Mouse (Mus musculus) kidney, postnatal 25 days (tissue): ENCODE measurements around the gene Ndufb8.

Experiments
- DNase-seq, 2 experiments: peaks; one replicate each; pipeline ENCODE4 v3.0.0; 2021; ENCODE audit warnings: mixed read lengths in 2 of 2

Gene Ndufb8

DNA sequence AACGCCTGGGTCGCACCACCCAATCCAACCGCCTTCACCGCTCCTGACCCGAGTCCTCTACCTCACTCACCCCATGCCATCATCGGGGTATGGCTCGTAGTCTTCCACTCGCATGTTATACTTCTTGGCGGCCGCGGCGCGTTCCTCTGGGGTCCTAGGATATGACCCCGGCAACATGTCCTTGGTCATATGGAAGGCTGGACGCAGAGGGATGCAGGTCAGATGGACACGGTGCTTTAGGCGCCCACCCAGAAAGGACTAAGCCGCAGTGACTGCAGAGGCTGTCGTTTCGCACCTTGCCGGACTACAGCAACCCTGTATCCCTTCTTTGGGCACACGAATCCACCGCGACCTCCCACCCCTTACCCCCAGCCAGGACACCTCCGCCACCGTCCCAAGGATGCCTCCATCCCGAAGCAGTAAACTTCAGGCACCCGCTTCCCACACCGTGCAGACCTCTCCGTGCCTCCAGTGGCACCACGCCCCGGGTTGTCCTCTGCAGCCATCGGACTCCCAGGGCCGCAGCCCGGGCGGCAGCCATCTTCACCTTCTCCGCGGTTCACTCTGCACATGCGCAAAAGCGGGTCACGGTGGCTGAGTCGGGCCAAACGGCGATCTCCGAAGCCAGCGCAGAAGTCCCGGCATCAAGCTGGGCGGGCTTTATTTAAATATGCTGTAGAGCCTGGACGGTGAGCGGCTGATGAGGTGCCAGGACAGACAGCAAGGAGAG lies at the start of gene Ndufb8:
Gene Ndufb8, minus strand, starts transcription at position 580 of the 730 bp plus-strand sequence.
- peak; percentile 97 for DNase-seq

DNA sequence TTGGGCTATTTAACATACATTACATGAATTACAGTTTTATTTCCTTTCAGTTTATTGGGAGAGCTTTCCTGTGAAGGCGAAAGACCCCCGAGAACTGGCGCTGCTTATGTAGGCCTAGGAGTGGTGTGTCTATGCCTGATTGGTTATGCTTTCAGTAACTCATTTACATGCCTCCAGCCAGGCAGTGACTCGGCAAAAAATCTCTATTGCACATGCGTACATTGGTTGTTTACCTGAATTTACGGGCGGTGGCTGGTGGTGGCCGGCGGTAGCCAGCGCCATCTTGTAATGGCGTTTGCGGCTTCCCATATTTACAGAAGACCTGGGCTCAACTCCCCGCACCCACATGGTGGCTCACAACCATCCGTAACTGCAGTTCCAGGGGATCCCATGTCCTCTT lies 38.9 kb upstream of the Ndufb8 start:
- no peak for DNase-seq

DNA sequence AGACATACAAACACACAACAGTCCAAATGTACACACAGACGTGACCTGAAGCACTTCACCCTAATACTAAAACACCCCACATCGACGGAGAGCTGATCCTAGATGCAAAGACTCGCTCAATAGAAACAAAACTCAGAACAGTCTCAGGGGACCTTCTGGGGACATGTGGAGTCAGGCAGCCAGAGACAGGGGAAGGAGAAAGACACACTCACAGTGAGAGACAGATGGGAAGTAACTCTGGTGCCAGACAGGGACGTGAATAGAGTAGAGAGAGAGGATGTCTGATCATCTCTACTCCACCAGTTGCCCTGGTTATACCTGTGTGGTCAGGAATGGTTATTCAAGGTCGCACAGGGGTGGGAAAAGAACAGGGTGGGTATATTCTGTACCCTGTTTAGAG lies 36.4 kb upstream of the Ndufb8 start:
- no peak for DNase-seq

DNA sequence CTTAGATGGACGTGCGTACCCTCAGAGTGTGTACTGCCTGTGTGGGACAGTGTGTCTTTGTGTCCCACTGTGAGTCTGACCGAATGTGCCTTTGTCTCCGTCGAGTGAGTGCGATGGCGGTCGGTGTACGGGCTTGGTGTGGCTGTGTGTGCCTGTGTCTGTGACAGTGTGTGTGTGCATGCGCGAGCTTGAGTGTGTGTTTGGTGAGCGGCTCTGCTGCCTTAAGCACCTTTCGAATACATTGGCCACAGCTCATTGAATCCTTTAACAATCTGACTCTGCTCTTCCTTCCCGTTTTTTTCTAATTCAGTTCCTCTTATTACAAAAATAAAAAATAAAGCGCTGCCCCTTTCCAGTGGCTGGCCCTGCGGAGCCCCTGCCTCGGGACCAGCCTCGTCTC lies 35.8 kb upstream of the Ndufb8 start:
- no peak for DNase-seq

DNA sequence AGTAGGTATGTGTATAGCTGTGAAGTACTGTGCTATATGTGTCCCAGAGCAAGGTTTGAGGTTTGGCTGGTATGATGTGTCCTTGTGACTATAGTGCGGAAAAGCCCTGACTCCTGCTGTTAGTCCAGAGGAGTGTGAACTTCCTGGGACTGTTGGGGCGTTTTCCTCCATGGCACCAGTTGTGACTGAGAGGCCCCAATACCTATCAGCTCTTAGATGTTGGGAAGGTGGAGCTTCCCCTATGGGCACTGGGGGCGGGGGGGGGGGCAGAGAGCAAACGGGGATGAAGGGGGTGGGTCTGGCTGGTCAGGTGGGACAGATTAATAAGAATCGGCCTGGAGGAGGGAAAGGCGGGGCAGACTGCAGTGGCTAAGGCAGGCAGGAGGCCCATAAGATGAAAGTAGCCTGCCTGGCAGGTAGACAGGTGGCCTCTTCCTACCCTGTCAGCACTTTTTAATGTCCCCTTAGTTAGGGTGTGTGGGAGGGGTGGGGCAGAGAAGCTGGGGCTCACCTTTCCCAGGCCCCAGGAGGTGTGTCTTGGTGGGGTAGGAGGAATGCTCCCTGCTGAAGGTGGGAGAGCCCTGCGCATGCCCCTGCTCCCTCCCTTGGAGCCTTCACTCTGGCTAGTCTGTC lies 34.5 kb upstream of the Ndufb8 start:
- no peak for DNase-seq

DNA sequence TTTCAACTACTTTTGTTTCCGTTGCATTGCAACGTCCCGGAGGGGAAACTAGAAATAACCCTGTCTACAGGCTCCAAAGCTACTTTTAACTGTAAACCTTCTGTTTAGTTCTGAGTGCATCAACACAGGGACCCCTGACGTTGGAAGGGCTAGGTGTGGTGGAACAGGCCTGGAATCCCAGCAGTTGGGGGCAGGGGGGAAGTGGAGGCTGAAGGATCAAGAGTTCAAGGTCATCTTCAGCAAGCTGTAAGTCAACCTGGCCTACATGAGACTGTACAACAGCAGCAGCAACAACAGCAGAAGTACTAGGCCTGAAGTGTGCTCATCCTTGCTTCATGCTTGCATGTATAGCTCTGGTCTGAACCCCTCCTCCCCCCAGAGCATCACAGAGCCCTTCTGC lies 32.8 kb upstream of the Ndufb8 start:
- DNase-seq: no peak

DNA sequence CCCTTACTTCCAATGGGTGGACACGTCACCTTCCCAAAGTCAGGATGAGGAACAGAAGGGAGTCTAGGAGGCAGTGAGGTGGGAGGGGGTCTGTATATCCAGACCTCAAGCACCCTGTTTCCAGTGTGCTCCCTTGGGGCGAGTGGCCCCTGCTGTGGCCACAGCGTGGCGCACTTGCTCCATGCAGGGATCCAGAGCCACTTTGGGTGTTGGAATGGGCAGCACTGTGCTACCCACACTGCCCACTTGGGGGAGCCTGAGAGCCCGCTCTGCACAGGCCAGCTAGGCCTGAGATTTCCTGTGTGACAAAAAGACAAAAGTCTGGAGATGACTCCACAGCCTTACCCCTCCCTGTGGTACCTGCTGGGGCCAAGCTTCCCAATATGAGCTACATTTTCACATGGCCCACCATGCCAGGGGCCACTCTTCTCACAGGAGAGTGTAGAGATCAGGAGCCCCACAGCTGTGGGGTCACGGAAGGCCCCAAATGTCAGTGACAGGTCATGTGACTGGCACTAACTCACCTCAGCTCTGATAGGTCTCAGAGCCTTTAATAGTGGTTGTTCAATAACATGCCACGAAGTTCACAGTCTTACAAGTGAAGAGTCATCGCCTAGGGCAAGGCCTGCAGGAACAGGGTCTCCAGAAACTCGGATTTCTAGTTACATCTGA lies 27.5 kb upstream of the Ndufb8 start:
- peak; percentile 91 to 95 for DNase-seq

DNA sequence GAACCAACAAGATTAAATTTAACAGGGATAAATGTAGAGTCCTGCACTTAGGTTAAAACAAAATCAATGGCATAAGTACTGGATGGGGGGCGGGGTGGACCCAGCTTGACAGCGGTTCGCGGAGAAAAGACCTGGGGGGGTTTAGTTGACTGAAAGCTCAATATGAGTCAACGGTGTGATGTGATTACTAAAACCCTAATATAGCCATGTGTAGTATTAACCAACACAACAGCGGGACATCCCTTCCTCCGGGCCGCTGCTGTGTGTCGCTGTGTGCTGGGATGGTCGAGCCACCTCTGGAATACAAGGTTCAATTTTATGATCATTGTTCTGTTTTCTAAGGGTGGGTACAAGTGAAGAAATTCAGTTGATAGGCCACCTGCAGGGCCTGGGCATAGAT lies 26.9 kb upstream of the Ndufb8 start:
- DNase-seq: no peak

DNA sequence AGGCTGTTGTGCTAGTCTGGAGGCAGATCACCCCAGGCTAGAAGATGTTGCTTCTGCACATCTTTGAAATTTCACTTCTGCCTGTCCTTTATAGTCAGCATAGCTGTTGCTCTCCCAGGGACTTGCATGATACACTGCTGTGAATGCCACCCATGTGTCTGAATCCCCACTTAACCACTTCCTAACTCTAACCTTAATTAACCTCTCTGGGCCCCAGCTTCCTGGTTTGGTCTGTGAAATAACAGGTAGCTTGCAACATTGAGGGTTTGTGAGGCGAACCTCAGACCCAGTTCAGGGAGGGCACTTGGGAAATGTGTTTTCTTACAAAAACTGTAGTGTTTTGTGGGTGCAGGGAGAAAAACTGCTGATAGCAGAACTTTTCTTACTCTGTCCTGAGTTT lies 22.8 kb upstream of the Ndufb8 start:
- DNase-seq: no peak

DNA sequence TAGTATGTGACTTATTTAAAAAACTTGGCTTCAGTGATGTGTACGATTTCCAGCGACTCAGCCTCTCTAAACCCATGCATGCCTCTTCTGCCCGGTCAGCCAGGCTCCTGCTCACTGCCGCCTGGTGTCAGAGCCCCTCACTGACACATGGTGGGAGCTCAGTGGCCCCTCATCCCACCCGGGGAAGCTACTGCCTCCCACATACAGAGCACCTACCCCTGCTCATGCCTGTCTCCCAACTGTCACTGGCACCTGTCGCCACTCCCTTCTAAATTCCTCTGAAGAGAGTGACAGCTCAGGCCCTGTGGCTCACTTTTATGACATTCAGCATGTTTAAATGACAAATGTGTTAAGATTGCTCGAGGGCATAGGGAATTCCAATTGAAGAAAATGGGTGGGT lies 21.0 kb upstream of the Ndufb8 start:
- DNase-seq: no peak

DNA sequence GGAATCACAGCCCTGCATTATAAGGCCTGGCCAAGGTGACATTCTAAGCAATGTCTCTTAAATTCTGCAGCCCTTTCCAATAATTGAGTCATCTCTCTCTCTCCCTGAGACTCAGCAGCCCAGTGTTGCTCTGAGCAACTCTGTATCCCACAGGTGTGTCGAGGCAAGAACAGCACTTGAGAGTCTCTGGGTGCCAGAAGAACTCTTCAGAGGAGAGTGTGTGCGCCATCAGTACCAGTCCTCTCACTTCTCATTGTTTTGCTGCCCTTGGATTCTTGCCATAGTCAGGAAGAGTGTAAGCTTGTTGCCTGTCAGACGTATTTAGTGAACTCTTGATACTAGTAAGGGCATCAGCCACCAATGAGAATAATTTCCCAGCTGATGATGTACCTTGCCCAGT lies 12.5 kb upstream of the Ndufb8 start:
- no peak for DNase-seq

DNA sequence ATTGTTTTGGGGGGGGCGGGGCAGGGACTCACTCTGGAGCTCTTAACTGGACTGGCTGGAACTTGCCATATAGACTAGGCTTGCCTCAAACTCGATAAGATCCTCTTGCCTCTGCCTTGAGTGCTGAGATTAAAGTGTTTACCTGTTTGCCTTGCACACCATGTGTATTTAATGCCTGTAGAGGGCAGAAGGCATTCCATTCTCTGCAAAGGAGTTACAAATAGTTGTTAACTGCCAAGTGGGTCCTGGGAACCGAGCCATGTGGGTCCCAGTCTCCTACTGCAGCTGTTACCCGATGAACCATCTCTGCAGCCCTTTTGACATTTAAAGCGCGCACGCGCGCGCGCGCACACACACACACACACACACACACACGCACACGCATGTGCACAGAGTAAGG lies 8.8 kb upstream of the Ndufb8 start:
- DNase-seq: no peak

DNA sequence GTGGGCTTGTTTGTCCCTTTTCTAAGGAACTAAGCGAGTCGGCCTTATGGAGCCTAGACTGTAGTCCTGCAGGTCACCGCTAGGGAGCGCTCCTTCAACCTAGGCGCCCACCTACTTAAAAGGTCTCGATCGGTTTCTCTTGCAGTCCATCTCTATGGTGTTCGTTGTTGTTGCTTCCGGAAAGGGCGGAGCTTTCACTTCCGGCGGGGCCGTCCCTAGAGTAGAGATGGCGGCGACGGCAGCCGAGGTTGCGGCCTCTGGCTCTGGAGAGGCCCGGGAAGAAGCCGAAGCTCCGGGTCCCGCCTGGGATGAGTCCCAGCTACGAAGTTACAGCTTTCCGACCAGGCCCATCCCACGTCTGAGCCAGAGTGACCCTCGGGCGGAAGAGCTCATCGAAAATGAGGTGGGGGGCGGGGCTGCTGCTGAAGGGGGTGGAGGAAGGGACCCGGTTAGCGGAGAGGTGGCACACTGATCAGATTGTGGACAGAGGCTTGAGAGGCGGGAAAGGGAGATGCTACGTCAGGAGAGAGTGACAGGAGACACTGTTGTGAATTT lies 7.5 kb upstream of the Ndufb8 start, which contains the start of gene Hif1an:
Gene Hif1an, plus strand, starts transcription at position 199 of the 555 bp plus-strand sequence.
- peak; percentile 96 to 97 for DNase-seq

DNA sequence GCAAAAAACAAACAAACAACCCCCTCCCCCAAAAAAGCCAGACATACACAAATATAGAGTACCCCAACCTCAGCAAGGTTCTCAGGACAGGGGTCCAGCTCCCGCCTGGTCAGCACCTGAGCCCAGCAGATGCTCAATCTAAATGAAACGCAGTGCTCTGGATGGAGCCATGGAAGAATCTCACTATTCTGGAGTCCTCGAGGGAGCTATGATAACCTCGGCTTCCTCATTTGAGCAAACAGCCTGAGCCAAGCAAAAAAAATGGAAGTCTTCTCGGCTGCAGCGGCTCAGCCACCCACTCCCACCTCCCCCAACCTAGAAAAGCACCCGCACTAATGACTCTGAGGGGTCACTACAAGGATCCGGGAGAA lies 765 bp downstream of the Ndufb8 start:
- no peak for DNase-seq

DNA sequence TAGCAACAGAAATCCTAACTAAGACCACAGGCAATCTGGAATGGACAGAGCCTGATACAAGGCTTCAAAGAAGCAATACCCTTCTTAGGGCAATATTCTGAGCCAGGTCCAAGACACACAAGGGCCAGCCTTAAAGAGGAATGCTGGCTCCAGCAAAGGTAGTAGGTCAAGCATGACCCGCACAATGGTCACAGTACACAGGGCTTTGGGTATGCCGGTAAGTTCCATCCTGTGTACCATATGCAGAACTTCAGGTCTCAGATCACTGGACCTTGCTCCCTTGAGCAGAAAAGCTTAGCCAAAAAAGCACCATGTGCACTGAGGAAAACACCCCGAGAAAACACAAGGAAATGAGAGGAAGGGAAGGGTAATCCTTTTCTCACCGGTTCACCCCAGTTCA lies 2.0 kb downstream of the Ndufb8 start:
- peak; percentile 28 to 72 for DNase-seq

DNA sequence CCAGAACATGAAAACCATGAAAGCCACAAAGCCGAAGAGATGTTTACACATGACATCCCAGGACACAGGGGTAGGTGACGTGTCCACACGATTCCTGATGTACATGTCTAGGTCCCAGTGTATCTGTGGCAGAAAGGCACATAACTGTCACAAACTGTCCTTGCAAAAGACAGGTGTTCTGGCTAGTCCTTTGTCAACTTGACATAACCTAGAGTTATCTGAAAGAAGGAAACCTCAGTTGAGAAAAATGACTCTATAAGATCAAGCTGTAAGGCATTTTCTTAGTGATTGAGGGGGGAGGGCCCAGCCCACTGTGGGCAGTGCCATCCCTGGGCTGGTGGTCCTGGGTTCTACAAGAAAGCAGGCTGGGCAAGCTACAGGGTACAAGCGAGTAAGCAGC lies 2.5 kb downstream of the Ndufb8 start, which contains the start of gene Gm20538:
Gene Gm20538, minus strand, starts transcription at position 101 of the 400 bp plus-strand sequence.
- DNase-seq: no peak

DNA sequence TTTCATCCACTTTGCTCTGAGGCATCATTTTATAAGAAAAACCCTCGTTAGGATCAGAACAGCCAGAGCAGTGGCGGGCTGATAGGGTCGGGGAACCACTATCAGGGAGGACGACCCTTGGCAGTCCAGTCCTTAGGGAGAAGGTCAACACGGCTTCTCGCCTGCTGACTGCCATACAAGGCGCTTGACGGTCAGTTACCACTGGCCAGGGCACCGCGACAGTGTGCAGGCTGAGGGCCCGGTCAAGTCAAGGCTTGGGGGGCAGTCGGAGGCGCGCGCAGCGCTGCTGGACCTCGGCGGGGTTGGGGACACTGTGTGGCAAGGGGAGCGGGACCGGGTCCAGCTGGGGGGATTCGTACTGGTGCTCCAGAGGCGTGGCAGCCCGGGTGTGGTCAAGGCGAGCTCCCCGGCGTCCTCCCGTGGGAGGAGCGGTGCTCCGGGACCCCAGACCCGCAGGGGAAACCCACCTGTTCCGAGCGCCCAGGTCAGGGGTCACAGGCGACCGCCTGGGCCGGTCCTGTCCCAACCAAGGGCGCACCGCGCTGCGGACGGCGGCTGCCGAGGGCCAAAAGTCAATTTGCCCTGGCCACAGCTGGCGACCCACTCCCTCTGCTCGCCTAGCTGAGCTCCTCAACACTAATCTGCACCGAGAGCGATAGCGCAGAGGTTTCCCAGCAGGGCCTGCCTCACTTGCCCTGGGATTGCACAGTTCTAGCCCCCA lies 9.8 kb downstream of the Ndufb8 start, which contains the start of gene Sec31b:
Gene Sec31b, minus strand, starts transcription at position 544 of the 721 bp plus-strand sequence.
- peak; percentile 65 to 85 for DNase-seq

DNA sequence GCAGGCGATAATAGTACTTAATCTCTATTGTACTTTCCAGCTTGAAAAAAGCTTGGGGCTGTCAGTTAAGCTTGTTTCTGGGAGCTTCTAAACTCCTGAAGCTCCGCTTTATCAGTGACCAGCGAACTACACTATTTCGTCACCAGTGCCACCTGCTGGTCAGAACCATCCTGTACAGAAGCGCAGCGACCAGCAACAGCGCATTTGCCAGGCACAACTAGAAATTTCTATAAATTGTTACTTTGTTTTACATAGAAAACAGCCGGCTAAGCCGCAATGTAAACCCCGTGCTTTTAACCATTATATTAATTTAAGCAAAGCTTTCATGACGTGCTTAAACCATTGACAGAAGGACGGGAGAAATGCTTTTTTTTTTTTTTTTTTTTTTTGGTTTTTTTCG lies 10.5 kb downstream of the Ndufb8 start:
- DNase-seq: peak; percentile 76 to 91

DNA sequence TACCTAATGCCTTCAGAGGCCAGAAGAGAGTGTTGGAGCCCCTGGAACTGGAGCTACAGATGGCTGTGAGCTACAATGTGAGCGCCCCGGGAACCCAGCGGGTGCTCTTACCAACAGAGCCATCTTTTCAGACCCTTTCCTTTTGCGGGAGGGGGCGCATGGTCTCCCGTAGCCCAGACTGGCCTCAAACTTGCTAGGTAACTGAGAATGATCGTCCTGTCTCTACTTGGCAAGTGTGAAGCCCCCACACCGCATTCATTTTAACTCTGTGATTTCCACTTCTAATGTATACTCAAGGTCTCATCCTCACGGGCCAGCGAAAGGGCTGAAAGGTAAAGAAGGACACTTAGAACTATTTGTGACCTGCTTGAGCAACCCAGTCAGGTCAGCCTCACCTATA lies 10.9 kb downstream of the Ndufb8 start:
- DNase-seq: no peak

DNA sequence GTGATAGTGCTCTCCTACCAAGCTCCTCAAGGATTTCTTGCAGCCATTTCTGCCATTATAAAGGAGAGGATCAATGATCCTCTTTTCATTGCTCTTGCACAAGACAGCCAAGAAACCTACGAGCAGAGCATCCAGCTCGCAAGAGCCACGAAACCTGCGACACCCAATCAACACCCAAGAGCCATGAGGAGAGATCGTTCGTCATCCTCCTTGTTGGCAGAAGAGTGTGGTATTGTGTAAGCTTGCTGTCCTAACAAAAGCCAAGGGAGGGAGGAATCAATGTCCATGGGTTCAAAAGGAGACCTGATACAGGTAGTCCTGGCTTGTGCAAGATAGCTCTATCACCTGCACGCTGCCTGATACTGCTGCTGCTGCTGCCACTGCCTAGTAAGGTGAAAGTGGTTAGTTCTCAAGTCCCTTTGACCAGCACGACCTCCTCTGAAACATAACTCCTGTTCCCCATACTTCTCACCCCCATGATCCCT lies 12.5 kb downstream of the Ndufb8 start:
- no peak for DNase-seq

DNA sequence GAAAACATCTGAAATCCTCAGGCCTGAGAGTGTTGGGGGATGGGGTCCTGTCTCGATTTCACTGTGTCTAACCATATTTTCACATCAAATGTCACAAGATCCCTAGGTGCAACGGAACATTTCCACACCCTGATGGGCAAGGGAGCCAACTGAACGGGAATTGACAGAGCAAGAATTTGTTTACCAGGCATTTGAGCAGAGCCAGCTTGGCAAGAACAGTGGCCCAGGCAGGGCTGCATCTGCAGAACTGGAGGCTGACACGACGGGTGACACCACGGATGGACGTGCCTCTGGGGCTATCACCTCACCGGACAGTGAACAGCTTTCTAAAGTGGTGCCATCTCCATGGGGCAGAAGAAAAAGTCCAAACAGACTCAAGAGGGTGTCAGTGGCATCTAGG lies 17.8 kb downstream of the Ndufb8 start:
- no peak for DNase-seq

DNA sequence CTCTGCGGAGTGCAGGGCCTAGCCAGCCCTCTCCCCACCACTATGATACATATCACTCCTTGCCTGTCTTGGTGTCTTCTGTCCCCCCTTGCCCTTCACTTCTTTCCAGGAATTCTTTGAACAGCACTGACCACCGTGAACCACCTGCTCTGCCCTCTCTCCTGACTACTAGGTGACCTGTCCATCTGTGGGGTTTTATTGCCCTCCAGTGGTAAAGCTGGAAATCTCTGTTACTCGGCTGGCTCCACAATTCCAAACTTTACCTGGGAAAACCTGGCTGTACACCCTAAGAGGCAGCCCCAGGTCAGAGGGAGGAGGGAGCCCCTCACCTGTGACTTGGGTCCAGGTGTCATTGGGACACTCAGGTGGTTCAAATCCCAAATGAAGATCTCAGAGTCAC lies 19.9 kb downstream of the Ndufb8 start:
- peak in 1 of 2 experiments; percentile 17 for DNase-seq

DNA sequence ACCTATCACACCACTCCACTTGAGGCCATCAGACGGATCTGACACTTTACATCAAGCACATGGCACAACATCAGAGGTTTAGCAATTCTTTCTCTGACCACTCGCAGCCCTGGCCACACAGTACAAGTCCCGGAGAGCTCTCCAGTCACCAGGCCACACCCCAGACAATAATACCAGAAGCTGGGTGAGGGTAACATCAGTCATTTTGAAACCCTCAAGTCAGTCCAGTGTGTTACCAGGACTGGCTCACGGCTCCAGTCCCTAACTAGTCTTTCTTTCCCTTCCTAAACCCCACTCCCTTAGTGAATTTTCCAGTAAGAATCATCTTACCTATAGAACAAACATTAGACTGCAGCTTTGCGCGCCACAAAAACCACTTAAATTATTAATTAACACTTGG lies 25.2 kb downstream of the Ndufb8 start:
- no peak for DNase-seq
